In genomic region chr12:77060766-77061561, GRCm38 (mm10) we compare ENCODE assay signal across 9 mouse cellular contexts.
DNase-seq lines count a peak whose midpoint lies in the region; ATAC-seq and TF ChIP-seq lines count a peak whose summit lies in the region.
"Had no signal": no experiment of that assay in that cellular context is flagged by ENCODE, and none has a peak within 500 bp of the region (broad histone marks: within the 10 kb centered on the region; RNA-seq: fewer than 3 reads in every experiment).

No protein-coding gene starts in this region.

- no peak for TF ChIP-seq CTCF in left cerebral cortex, adult 2 months (IDR thresholded peaks at IDR 0.05)
- TF ChIP-seq CTCF in intestine, postnatal 0 days (IDR thresholded peaks at IDR 0.05; ENCODE audit: low read depth), result no peak

- no peaks in the 10 kb centered on the region for H3K36me3 ChIP-seq in embryonic facial prominence, embryonic 15.5 days
- H3K36me3 ChIP-seq in intestine, postnatal 0 days (ENCODE audit: control insufficient read depth, insufficient read depth), result no peaks in the 10 kb centered on the region
- no peaks in the 10 kb centered on the region for H3K36me3 ChIP-seq in macrophage (ENCODE audit: inconsistent target)
- no peaks in the 10 kb centered on the region for H3K36me3 ChIP-seq in forebrain, embryonic 16.5 days (ENCODE audit: control insufficient read depth, insufficient read depth)

- peak overlapping the region; percentile 63 for H3K27ac ChIP-seq in left cerebral cortex, adult 2 months
- H3K27ac ChIP-seq in embryonic facial prominence, embryonic 15.5 days (replicated peaks), result no peak overlapping the region
- peak overlapping the region; percentile 36; the same call in 1 of the 2 replicates for H3K27ac ChIP-seq in intestine, postnatal 0 days (ENCODE audit: low read depth, low read length)
- peak overlapping the region; percentile 74 for H3K27ac ChIP-seq in macrophage
- no peak overlapping the region for H3K27ac ChIP-seq in forebrain, embryonic 16.5 days (ENCODE audit: low read length)

- H3K79me2 ChIP-seq in macrophage (ENCODE audit: inconsistent target), result no peaks in the 10 kb centered on the region

- ATAC-seq in embryonic facial prominence, embryonic 15.5 days (ENCODE audit: insufficient number of reproducible peaks, low FRiP score, low TSS enrichment, low read depth), result no peak
- ATAC-seq in intestine, postnatal 0 days, result no peak
- ATAC-seq in forebrain, embryonic 16.5 days, result no peak

- H3K4me2 ChIP-seq in embryonic facial prominence, embryonic 15.5 days (replicated peaks), result peak overlapping the region; percentile 48
- peak overlapping the region; percentile 58 for H3K4me2 ChIP-seq in intestine, postnatal 0 days (replicated peaks; ENCODE audit: low read depth)
- H3K4me2 ChIP-seq in forebrain, embryonic 16.5 days (ENCODE audit: low read length), result no peak overlapping the region

- intact Hi-C loops in left cerebral cortex, adult 2 months (cut with DNase I), result no loop called here
- intact Hi-C loops in left cerebral cortex, postnatal 25 days (cut with DNase I), result no loop called here

- no peak overlapping the region for H3K9ac ChIP-seq in embryonic facial prominence, embryonic 15.5 days
- H3K9ac ChIP-seq in intestine, postnatal 0 days (ENCODE audit: low read depth, low read length), result no peak overlapping the region
- H3K9ac ChIP-seq in forebrain, embryonic 16.5 days (replicated peaks; ENCODE audit: low read depth, low read length), result no peak overlapping the region

- no peak overlapping the region for H3K4me3 ChIP-seq in left cerebral cortex, adult 2 months
- peak overlapping the region; percentile 25; the same call in 1 of the 2 replicates for H3K4me3 ChIP-seq in embryonic facial prominence, embryonic 15.5 days (replicated peaks)
- H3K4me3 ChIP-seq in intestine, postnatal 0 days (ENCODE audit: low read depth, low read length), result no peak overlapping the region
- H3K4me3 ChIP-seq in macrophage (ENCODE audit: inconsistent target), result peak overlapping the region; percentile 31; the same call in 1 of the 2 replicates
- no peak overlapping the region for H3K4me3 ChIP-seq in forebrain, embryonic 16.5 days (replicated peaks; ENCODE audit: low read length)

- H3K4me1 ChIP-seq in embryonic facial prominence, embryonic 15.5 days, result peaks cover 15% of the 10 kb centered on the region; the same call in 1 of the 2 replicates
- 0 out of 2 replicates have a peak, but pooled peaks cover 8% of the 10 kb centered on the region for H3K4me1 ChIP-seq in intestine, postnatal 0 days (replicated peaks; ENCODE audit: control insufficient read depth, insufficient read depth, low read length)
- no peaks in the 10 kb centered on the region for H3K4me1 ChIP-seq in forebrain, embryonic 16.5 days (replicated peaks; ENCODE audit: control insufficient read depth, insufficient read depth, low read length)

- no peaks in the 10 kb centered on the region for H3K27me3 ChIP-seq in embryonic facial prominence, embryonic 15.5 days
- H3K27me3 ChIP-seq in intestine, postnatal 0 days (replicated peaks; ENCODE audit: control insufficient read depth, insufficient read depth, low read length), result peaks cover 15% of the 10 kb centered on the region; the same call in 1 of the 2 replicates
- no peaks in the 10 kb centered on the region for H3K27me3 ChIP-seq in forebrain, embryonic 16.5 days (replicated peaks; ENCODE audit: control insufficient read depth, insufficient read depth, low read length)

- no peak for DNase-seq in left cerebral cortex, adult 2 months (ENCODE audit: extremely low spot score in 1 of 2, low spot score in 2 of 2)
- no peak for DNase-seq in left cerebral cortex, postnatal 25 days (ENCODE audit: low spot score in 2 of 2)
- no peak for DNase-seq in cerebellum, adult 8-10 months
- no peak for DNase-seq in urinary bladder, postnatal 10 days (ENCODE audit: low spot score)
- DNase-seq: cerebellum, postnatal 14 days had no signal

- H3K9me3 ChIP-seq in embryonic facial prominence, embryonic 15.5 days (replicated peaks), result no peaks in the 10 kb centered on the region
- H3K9me3 ChIP-seq in intestine, postnatal 0 days (ENCODE audit: control insufficient read depth), result no peaks in the 10 kb centered on the region
- no peaks in the 10 kb centered on the region for H3K9me3 ChIP-seq in forebrain, embryonic 16.5 days (ENCODE audit: control insufficient read depth, low read length)

- 66% methylated on average over 9 of the region's 9 CpGs for WGBS in embryonic facial prominence, embryonic 15.5 days
- WGBS in intestine, postnatal 0 days, result 75% methylated on average over 9 of the region's 9 CpGs
- 85% methylated on average over 8 of the region's 9 CpGs for WGBS in macrophage (ENCODE audit: missing documents)
- 83% methylated on average over 9 of the region's 9 CpGs for WGBS in forebrain, embryonic 16.5 days

Comparison
In these comparisons a context has a peak if more than half of its experiments do, and no peak if none do; other contexts are left out.
1. H3K27ac ChIP-seq: peak in left cerebral cortex, adult 2 months (single experiment), intestine, postnatal 0 days (single experiment) and macrophage (single experiment); none in embryonic facial prominence, embryonic 15.5 days (single experiment) and forebrain, embryonic 16.5 days (single experiment).
2. H3K4me3 ChIP-seq: peak in embryonic facial prominence, embryonic 15.5 days (single experiment) and macrophage (single experiment); none in left cerebral cortex, adult 2 months (single experiment), intestine, postnatal 0 days (single experiment) and forebrain, embryonic 16.5 days (single experiment).